Mouse (Mus musculus): Measurements from ENCODE around the gene Atr. TPM values are rescaled to one million over a fixed set of nuclear protein-coding genes. Genes with fewer than 3 reads are reported as not detected.

The Atr gene
- polyA plus RNA-seq (2017; shearing (Covaris generic)) = 33.9 TPM

DNA sequence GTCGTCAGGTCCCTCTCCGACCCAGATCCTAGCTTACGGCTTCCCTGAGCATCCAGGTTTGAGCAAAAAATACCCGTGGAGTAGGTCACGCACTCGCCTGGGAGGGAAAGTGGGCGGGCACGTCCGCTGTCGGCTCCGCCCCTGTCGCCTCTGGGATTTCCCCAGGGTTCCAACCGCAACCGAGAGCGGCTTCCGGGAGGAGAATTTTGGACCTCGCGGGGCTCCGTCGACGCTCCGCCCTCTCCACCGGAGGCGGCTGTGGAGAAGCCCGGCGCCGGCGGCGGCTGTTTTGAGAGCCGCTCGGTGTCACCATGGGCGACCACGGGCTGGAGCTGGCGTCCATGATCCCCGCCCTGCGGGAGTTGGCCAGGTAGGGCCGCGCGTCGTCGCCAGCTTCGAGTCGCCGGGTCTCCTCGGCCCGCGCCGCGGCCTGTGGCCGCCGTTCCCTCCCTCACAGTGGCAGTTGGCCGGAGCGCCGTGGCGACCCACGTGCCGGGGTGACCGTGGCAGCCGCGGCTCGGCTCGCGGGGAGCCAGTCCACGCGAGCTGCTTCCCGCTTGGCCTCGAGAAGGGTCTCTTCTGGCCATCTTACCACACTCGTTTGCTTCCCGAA lies at the start of gene Atr:
Atr (plus strand) TSS at position 184 of the 613 bp plus-strand sequence.

DNA sequence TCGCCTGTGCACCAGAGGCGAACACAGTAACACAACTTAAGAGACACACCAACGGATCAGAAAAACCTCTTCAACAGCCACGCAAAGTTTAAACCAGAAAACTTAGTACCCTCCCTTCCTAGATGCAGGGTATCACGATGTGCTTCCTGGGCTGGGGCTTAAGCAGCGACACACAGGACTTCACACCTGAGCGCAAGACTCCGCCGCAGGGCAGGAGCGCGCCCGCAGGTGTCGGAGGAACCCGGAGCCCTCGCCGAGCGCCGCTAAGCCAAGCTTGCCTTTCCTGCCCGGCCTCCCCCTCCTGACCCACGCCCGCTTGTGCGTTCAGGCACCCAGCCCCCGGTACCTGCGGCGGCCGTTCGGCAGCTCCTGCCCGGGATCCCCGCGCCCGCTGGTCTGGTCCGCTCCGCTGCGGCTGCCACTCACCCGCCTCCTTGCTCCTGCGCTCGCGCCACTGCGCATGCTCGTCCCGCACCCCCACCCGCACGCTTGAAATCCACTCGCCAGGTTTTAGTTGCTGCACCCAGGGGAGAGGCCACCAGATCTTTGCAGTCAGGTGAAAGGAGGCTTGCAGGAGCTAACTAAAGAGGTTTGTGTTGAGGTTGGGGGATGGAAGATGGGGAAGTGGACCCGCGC lies 12.5 kb upstream of the Atr start, which contains the start of gene Pls1:
Pls1 (minus strand) TSS at position 487 of the 636 bp plus-strand sequence.

DNA sequence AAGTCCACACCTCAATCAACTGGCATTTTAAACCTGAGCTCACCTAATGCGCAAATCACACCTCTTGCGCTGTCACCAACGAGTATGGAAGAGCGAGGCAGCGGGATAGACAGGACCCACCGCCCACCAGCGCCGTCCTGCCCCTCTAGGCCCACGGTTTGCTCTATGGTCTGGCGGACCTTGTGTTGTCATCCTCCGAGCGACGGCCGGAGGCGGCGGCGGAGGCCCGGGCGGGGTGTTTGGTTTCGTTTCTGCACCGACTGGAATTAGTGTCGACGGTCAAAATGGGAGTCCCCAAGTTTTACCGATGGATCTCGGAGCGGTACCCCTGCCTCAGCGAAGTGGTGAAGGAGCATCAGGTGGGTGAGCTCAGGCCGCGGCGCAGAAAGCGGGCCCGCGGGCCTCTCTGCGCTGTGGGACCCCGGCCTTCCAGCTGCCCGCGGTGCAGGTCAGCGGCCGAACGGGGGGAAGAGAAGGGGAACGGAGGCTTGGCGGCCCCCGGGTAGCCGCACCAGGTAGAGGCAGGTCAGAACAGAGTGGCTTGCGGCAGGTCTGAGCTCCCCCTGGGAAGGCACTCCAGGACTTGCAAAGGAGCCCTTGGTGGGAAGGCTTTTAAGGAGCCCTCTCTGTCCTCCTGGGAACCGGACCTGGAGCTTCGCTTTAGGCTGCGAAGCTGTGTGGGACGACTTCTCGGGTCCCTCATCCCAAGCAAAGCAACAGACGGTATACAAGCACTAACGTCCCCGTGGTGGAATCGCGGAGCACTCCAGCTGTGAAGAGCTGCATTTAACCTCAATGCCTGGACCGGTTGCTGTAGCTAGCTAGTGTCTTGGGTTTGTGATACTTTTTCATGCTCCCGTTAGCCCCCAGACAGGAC lies 97.4 kb downstream of the Atr start, which contains the start of gene Xrn1:
Xrn1 (plus strand) TSS at position 176 of the 877 bp plus-strand sequence.

Other genes with a start within 250 kb of the Atr start
- 0.12 TPM for gene Pcolce2, start 220.0 kb upstream of the Atr start, polyA plus RNA-seq (2017; shearing (Covaris generic))
- gene Trpc1, start 107.2 kb upstream of the Atr start, polyA plus RNA-seq (2017; shearing (Covaris generic)) = 0.44 TPM
- gene Pls1, start 12.3 kb upstream of the Atr start, polyA plus RNA-seq (2017; shearing (Covaris generic)) = 0.31 TPM
- gene Xrn1, start 97.2 kb downstream of the Atr start, polyA plus RNA-seq (2017; shearing (Covaris generic)) = 49.5 TPM

Data from CD4-positive, CD25-positive, alpha-beta regulatory T cell (primary cell).